Mouse (Mus musculus): ENCODE measurements around the gene Aatk. TPM values are rescaled to one million over a fixed set of nuclear protein-coding genes. Genes with fewer than 3 reads are reported as not detected.
A peak's percentile ranks its signal among the peaks of the same experiment; 100 is the strongest.

The Aatk gene
- polyA plus RNA-seq, 1 experiment from 2014 or later, result 1.2 TPM

- no peaks in the 10 kb centered on the region for H3K9me3 ChIP-seq (replicated peaks)
- WGBS, result 42% methylated on average over 10 of the region's 10 CpGs
- no peaks in the 10 kb centered on the region for H3K27me3 ChIP-seq (ENCODE audit: low read depth, poor library complexity, severe bottlenecking)
- peaks cover 63% of the 10 kb centered on the region for H3K4me1 ChIP-seq
- peak overlapping the region; percentile 61 for H3K27ac ChIP-seq (replicated peaks)
- no peak overlapping the region for H3K4me3 ChIP-seq
- no peaks in the 10 kb centered on the region for H3K36me3 ChIP-seq
- DNase-seq (ENCODE audit: low spot score), result peak; percentile 63
Measured at GRCm38 (mm10) chr11:120030145-120030901, 16.6 kb downstream of the Aatk start.

DNA sequence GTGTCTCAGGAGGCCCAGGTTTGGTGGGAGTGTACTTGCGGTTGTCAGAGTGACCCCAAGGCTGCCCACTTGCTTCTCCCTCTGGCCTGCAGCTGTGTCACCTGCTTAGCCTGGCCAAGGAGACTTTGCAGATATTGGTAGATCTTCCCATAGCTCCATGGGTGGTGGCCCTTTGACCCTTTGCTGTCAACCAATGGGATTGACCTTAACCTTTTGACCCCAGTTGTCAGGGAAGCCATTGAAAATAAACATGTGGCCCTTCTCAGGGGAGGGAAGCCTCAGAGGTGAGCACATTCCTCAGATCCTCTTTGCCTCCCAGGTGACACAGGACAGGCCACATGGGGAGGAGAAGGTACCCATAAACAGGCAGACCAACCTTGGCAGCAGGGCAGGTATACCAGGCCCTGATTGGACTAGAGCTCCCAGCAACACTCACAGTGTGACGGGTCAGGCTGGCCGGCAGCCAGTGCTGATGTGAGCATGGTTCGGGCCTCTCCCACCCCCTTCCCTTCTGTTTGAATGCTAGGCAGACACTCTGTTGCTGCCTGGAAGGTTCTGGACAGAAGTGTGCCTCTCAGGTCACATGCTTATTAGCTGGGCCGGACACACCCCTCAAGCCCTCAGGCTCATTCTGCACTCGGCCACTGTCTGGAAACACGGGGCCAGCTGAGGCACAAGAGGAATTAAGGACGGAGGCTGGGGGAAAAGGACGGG lies 17.4 kb downstream of the Aatk start:
- 50% methylated on average over 9 of the region's 9 CpGs for WGBS
- peaks cover 58% of the 10 kb centered on the region for H3K4me1 ChIP-seq
- no peak overlapping the region for H3K4me3 ChIP-seq
- H3K36me3 ChIP-seq, result no peaks in the 10 kb centered on the region
- H3K27ac ChIP-seq (replicated peaks), result peak overlapping the region; percentile 61
- DNase-seq (ENCODE audit: low spot score), result no peak
- no peaks in the 10 kb centered on the region for H3K9me3 ChIP-seq (replicated peaks)
- no peaks in the 10 kb centered on the region for H3K27me3 ChIP-seq (ENCODE audit: low read depth, poor library complexity, severe bottlenecking)

GRCm38 (mm10) chr11:120028319-120029092 lies 18.5 kb downstream of the Aatk start:
- Histone ChIP-seq H3K36me3 (no peaks in the 10 kb centered on the region), H3K4me3 (no peak overlapping the region), H3K27me3 (ENCODE audit: low read depth, poor library complexity, severe bottlenecking) (no peaks in the 10 kb centered on the region), H3K4me1 (peaks cover 52% of the 10 kb centered on the region), H3K27ac (replicated peaks) (peak overlapping the region; percentile 33), H3K9me3 (replicated peaks) (no peaks in the 10 kb centered on the region)
- 85% methylated on average over 18 of the region's 18 CpGs for WGBS
- DNase-seq (ENCODE audit: low spot score), result no peak

- 85% methylated on average over 3 of the region's 3 CpGs for WGBS
- no peak overlapping the region for H3K4me3 ChIP-seq
- no peak overlapping the region for H3K27ac ChIP-seq (replicated peaks)
- H3K4me1 ChIP-seq, result peaks cover 54% of the 10 kb centered on the region
- DNase-seq (ENCODE audit: low spot score), result no peak
- no peaks in the 10 kb centered on the region for H3K36me3 ChIP-seq
- H3K9me3 ChIP-seq (replicated peaks), result no peaks in the 10 kb centered on the region
- 0 out of 2 replicates have a peak, but pooled peaks cover 1% of the 10 kb centered on the region for H3K27me3 ChIP-seq (ENCODE audit: low read depth, poor library complexity, severe bottlenecking)
Measured at GRCm38 (mm10) chr11:120026941-120027340, 20.0 kb downstream of the Aatk start.

GRCm38 (mm10) chr11:120022841-120023240 lies 24.1 kb downstream of the Aatk start:
- H3K27ac ChIP-seq (replicated peaks), result peak overlapping the region; percentile 53
- 66% methylated on average over 12 of the region's 12 CpGs for WGBS

GRCm38 (mm10) chr11:120022216-120022615 lies 24.8 kb downstream of the Aatk start:
- Histone ChIP-seq H3K27ac (replicated peaks) (peak overlapping the region; percentile 53), H3K4me3 (no peak overlapping the region), H3K9me3 (replicated peaks) (no peaks in the 10 kb centered on the region), H3K36me3 (no peaks in the 10 kb centered on the region), H3K27me3 (ENCODE audit: low read depth, poor library complexity, severe bottlenecking) (peaks cover 22% of the 10 kb centered on the region; the same call in 1 of the 2 replicates), H3K4me1 (peaks cover 69% of the 10 kb centered on the region)
- WGBS, result 63% methylated on average over 8 of the region's 8 CpGs
- no peak for DNase-seq (ENCODE audit: low spot score)

More at GRCm38 (mm10) chr11:120022841-120023240, 24.1 kb downstream of the Aatk start:
- H3K4me1 ChIP-seq, result peaks cover 65% of the 10 kb centered on the region
- no peaks in the 10 kb centered on the region for H3K9me3 ChIP-seq (replicated peaks)
- DNase-seq (ENCODE audit: low spot score), result no peak
- peaks cover 22% of the 10 kb centered on the region; the same call in 1 of the 2 replicates for H3K27me3 ChIP-seq (ENCODE audit: low read depth, poor library complexity, severe bottlenecking)
- no peak overlapping the region for H3K4me3 ChIP-seq
- H3K36me3 ChIP-seq, result no peaks in the 10 kb centered on the region

GRCm38 (mm10) chr11:120021367-120021766 lies 25.6 kb downstream of the Aatk start:
- Histone ChIP-seq H3K9me3 (replicated peaks) (no peaks in the 10 kb centered on the region), H3K27me3 (ENCODE audit: low read depth, poor library complexity, severe bottlenecking) (peaks cover 22% of the 10 kb centered on the region; the same call in 1 of the 2 replicates), H3K36me3 (no peaks in the 10 kb centered on the region), H3K27ac (replicated peaks) (peak overlapping the region; percentile 74), H3K4me1 (peaks cover 70% of the 10 kb centered on the region), H3K4me3 (0 out of 2 replicates have a peak overlapping the region, but pooled peaks have one; percentile 5)
- WGBS, result 93% methylated on average over 16 of the region's 16 CpGs
- no peak for DNase-seq (ENCODE audit: low spot score)

DNA sequence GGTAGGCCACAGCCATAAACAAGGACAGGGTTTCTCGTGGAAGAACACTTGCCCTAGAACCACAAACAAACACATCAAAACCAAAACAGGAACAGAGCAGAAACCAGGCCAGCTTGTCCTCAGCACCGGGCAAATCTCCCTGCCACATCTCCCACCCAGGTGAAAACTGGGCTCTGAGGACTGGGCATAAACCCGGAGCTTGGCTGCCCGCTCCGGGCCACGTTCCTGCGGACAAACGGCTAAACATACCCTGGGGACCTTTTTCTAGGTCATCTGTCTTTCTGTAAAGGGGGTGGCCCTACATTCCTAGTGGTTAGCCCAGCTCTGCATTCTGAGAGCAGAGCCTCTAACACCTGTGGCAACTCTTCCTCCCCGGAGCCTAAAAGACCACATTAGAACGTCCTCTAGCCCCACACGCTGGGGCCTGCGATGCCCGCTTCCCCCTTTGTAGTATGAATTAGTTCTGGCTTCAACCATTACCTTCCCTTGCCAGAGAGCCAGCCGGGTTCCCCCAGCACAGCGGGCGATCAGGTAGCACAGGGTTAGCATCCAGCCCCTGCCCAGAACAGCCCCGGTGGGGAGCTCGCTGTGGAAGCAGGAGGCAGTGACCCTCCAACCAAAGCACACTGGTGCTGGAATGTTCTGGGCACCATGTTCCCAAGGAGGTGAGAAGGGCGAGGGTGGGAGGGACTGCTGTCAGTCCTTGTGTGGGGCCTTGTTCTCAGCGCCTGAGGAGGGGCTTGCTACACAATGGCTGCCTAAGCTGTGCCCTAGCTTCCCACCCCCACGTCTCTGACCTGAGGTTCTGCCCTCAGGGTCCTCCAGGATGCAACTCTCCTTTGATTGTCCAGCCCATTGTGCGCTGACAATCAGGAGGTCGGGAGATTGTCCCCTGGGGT lies 27.2 kb downstream of the Aatk start:
- WGBS, result 60% methylated on average over 23 of the region's 23 CpGs
- peaks cover 70% of the 10 kb centered on the region for H3K4me1 ChIP-seq
- DNase-seq (ENCODE audit: low spot score), result peak; percentile 55
- no peaks in the 10 kb centered on the region for H3K9me3 ChIP-seq (replicated peaks)
- H3K27me3 ChIP-seq (ENCODE audit: low read depth, poor library complexity, severe bottlenecking), result peaks cover 36% of the 10 kb centered on the region
- no peak overlapping the region for H3K4me3 ChIP-seq
- H3K36me3 ChIP-seq, result no peaks in the 10 kb centered on the region
- H3K27ac ChIP-seq (replicated peaks), result peak overlapping the region; percentile 74

DNA sequence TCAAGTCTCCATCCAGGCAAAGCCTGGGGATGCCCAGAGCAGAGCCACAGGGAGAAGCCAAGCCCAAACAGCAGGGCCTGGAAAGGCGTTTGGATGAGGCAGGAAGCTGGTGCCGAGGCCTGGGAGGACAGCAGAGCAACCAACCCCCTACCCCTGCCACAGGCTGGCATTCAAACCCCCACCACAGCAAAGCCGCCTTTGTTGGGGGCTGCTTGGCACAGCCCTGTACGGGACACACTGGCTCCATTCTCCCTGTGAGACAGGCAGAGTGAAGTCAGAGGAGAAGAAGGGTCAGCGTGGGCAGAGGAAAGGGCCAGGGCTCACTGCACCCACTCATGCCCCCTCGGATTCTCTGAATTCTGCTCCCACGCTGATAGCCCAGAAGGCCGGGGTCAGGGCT lies 30.0 kb downstream of the Aatk start:
- 87% methylated on average over 8 of the region's 8 CpGs for WGBS
- peaks cover 67% of the 10 kb centered on the region for H3K4me1 ChIP-seq

DNA sequence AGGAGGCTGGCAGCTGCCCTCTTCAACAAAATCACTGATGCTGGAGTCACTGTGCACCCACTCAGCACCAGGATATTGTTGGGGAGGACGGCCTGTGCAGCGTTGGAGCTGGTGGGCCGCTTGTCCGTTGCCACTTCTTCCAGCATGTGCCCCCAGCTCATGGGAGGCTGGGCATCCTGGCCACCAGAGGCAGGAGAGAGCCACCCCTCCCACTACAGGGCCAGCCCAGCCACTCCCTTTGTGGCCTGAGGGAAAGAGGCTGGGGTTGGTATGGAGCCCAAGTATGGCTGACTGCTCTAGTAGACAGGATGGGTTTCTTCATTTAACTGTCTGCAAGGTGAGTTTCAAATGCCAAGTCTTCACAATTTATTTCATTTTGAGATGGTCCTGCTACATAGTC lies 32.2 kb downstream of the Aatk start:
- H3K36me3 ChIP-seq, result 0 out of 2 replicates have a peak, but pooled peaks cover 3% of the 10 kb centered on the region
- DNase-seq (ENCODE audit: low spot score), result no peak
- 85% methylated on average over 4 of the region's 4 CpGs for WGBS
- no peak overlapping the region for H3K27ac ChIP-seq (replicated peaks)
- no peaks in the 10 kb centered on the region for H3K9me3 ChIP-seq (replicated peaks)
- no peak overlapping the region for H3K4me3 ChIP-seq
- H3K4me1 ChIP-seq, result peaks cover 52% of the 10 kb centered on the region
- peaks cover 67% of the 10 kb centered on the region for H3K27me3 ChIP-seq (ENCODE audit: low read depth, poor library complexity, severe bottlenecking)

More for the DNA sequence above, 30.0 kb downstream of the Aatk start:
- no peak overlapping the region for H3K4me3 ChIP-seq
- H3K27me3 ChIP-seq (ENCODE audit: low read depth, poor library complexity, severe bottlenecking), result peaks cover 57% of the 10 kb centered on the region
- no peaks in the 10 kb centered on the region for H3K9me3 ChIP-seq (replicated peaks)
- H3K27ac ChIP-seq (replicated peaks), result no peak overlapping the region; the same call in 1 of the 2 replicates
- H3K36me3 ChIP-seq, result no peaks in the 10 kb centered on the region
- no peak for DNase-seq (ENCODE audit: low spot score)

DNA sequence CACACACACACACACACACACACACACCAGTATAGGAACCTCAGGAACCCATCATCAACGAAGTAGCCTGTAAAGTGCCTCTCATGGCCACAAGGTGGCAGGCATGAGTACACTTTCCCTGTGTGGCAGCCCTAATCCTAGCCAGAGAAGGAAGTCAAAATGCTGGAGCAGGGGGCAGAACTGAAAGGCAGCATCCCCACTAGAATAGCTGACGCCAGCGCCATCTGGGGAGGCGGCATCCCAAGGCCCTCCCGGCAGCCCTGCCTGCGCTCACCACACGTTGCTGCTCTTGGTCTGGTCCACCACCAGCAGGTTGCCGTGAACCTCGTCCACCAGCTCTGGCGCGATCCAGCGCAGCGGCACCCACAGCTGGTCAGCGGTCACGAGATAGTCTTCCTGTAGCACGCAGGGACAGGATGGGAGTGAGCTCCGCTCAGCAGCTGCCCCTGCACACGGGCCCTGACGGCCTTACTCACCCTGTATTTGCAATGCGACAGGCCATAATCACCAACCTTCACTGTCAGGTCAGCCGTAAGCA lies 33.7 kb downstream of the Aatk start:
- WGBS, result 18% methylated on average over 21 of the region's 21 CpGs
- Histone ChIP-seq H3K36me3 (0 out of 2 replicates have a peak, but pooled peaks cover 3% of the 10 kb centered on the region), H3K4me1 (peaks cover 37% of the 10 kb centered on the region), H3K27ac (replicated peaks) (peak overlapping the region; percentile 79), H3K4me3 (peak overlapping the region; percentile 52), H3K9me3 (replicated peaks) (no peaks in the 10 kb centered on the region), H3K27me3 (ENCODE audit: low read depth, poor library complexity, severe bottlenecking) (peaks cover 60% of the 10 kb centered on the region)
- peak; percentile 84 for DNase-seq (ENCODE audit: low spot score)

Data from midbrain, embryonic 10.5 days (tissue).